Mouse (Mus musculus) urinary bladder, adult 2 months (tissue): ENCODE measurements around the gene Wfdc5. TPM values are rescaled to one million over a fixed set of nuclear protein-coding genes. Genes with fewer than 3 reads are reported as not detected.

Experiments used
- DNase-seq: peaks from one replicate; pipeline ENCODE4 v3.0.0; 2022; ENCODE audit warnings: low spot score
- polyA plus RNA-seq: library from polyadenylated mRNA; depleted of rRNA; stranded (reverse); fragments of >200 nt; gene quantifications from 2 replicates; pipeline ENCODE4 v1.2.3, GENCODE M21; 2012

The Wfdc5 gene
- polyA plus RNA-seq, 1 experiment, result 0.03 TPM

DNA sequence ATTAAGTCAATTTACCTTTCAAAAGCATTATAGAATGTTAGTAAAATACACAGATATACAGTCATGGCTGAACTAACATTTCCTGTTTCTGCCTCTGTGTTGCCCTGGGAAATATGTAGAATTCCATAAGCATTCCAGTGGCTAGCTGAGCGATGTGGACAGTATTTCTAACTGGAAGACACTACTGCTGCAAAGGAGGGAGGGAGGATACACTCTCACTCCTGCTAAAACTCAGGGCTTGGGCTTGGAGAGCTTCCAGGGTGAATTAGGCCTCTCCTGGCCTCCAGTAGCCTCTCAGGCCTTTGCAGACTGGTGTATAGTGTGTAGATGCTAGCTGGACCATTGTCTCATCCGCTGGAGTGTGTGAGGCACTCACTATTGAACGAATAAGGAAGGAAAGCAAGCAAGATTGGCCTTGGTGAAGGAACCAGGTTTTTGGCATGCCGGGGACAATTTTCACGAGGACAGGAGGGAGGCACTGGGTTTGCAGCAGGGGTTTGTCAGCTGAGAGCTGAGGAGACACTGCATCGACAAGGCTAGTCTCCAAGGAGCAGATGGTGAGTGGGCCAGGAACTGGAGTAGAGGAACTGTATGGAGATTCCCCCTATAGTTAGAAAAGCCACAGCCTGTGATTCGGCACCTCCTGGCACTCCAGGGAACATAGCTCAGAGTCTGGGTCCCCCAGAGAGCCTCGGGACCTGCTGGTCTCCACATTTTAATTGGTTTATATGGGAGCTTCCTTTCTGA lies 7.7 kb downstream of the Wfdc5 start:
- no peak for DNase-seq

DNA sequence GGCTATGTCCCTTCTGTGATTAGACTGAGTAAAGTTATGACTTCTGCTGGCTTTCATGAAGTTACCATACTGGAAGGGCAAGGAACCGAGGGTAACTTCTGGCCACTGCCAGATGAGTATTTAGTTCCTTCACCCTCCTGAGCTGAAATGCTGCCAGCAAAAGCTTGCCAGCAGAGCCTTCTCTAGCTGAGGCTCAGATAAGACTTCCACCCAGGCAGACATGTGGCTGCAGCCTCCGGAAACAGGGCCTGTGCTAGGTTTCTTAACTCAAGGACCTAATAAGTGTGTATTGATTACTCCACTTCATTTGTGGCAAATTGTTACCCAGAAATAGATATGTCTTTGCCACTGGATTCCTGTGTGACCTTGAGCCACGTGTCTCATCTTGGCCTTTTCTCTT lies 9.1 kb downstream of the Wfdc5 start:
- DNase-seq, result no peak

DNA sequence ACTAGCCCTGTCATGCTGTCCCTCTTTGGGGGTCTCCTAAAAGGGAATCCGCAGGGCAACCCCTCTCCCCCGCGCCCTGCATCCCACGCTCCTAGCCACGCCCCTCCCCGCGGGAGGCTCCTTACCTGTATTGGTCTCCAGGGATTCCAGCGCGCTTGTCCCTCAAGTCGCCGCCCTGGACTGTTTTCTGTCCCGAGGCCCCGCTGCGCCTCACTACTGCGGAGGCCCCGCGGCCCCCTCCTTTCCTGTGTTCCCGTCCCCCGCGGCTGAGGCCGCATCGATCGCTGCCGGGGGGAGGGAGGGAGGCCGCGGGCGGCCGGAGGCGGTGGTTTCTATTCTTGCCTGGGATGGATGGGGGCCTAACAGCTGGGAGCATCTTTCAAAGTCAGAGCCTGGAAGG lies 11.6 kb downstream of the Wfdc5 start, which contains the start of gene Kcns1:
Gene Kcns1, minus strand, starts transcription at position 212 of the 400 bp plus-strand sequence.
- no peak for DNase-seq

DNA sequence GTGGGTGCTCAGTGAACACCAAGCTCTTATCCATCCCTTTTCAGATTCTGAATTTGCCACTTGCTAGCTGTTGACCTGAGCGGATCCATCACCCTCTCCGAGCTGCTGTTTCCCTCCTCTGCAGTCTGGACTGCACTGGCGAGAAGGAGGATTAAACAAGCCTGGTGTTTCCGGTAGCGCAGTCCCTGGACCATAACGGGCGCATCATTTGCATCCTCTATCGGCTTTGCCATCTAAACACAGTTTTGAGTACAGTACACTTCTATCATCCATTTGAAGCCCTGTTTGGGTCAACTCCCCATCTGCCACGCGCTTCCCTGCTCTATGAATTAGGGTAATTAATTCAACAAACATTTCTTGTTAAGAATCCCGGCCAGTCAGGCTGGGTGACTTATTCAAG lies 12.2 kb downstream of the Wfdc5 start:
- DNase-seq, result no peak

DNA sequence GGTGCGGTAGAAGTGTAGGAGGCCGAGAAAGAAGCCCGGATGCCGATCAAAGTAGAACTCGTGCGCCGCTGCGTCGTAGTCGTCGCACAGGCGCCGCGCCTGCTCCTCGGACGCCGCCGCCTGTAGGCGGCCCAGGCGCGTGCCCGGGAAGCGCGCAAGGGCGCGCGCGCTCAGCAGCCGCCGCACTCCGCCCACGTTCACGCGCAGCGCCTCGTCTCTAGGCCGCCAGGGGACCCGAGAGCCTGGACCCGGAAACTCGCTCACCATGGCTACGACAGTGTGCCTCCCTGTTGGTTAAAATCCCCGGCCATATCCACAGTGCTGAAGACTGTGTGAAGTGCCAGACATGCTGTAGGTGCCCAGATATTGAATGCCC lies 14.0 kb downstream of the Wfdc5 start:
- DNase-seq, result no peak

DNA sequence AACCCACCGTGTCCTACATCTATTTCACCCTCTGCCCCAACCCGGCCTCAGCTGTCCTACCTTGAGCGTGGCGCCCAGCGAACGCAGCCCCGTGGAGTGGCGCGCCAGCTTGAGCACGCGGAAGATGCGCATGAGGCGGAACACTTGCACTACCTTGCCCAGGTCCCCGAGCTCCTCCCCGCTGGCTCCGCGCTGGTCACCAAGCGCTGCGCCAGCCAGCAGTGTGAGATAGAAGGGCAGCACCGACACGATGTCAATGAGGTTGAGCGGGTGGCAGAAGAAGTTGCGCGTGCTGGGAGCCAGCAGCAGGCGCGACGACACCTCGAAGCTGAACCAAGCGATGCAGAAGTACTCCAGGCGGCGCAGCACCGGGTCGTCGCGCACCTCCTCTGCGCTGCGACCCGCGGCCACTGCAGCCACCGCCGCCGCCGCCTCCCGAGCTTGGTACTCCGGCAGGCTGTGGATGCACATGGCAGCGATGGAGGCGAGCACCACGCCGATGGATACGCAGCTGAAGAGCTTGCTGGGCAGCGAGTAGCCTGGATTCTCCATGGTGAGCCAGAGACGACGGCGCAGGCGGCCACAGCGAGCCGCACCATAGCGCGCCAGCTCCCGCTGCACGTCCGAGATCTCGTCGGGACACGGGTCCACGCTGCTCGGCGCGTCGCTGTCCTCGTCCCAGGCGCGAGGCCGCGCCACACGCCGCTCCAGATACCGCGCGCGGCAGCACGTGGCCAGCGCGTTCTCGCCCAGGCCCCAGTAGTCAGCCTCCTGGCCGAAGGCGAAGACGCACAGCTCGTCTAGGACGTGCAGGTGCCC lies 14.6 kb downstream of the Wfdc5 start:
- DNase-seq, result no peak

DNA sequence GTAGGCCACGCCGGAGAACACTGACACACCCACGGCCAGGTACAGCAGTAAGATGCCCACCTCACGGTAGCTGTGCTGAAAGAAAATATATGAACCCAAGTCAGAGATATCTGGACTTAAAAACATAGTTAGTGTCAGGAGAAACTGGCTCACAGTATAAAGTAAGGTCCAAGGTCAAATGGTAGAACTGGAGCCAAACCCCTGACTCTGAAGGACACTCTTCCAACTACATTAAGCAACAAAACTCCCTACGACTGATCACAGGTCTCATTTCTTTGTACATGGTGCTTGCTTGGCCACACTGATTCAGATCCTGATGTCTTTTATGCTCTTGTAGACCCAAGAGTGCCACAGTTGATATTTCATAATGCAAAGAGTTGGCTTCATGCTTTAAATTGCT lies 17.6 kb downstream of the Wfdc5 start:
- no peak for DNase-seq

DNA sequence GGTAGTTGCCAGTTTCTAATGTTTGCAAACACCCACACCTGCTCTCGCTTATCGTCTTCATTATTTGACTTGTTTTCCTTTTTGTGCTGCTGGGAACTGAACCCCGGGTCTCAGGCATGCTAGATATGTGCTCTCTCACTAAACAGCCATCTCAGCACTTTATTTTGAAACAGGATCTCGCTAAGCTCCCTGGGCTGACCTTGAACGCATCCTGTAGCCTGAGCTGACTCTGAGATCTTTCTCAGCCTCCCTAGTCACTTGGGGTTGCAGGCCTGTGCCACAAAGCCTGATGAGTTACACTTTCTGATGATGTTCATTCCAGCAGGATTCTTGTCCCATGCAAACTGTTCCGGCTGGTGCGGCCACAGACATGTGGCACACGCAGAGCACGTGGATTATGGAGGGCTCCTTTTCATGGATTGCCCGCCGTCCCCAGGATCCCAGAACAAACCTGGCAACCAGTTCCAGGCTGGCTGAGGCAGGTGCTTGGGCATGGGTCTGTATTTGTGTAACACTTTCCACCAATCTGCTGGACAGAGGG lies 21.0 kb downstream of the Wfdc5 start:
- no peak for DNase-seq

DNA sequence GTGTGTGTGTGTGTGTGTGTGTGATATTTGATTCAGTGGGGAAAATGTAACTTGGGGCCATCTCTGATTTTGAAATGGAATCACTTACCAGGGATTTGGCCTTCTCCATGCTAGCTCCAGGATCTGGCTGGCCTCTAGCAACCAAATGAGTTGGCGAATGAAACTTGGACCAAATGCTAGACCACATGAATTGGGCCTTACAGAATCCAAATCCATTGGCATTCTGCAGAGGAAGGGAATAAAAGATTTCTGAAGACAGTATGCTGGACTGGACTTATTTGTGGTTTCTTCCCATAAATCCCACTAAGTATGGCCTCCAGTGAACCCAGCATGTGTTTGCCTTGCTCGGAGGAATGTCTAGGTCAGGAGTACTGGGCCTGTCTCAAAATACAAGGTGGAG lies 23.7 kb downstream of the Wfdc5 start:
- DNase-seq, result no peak

DNA sequence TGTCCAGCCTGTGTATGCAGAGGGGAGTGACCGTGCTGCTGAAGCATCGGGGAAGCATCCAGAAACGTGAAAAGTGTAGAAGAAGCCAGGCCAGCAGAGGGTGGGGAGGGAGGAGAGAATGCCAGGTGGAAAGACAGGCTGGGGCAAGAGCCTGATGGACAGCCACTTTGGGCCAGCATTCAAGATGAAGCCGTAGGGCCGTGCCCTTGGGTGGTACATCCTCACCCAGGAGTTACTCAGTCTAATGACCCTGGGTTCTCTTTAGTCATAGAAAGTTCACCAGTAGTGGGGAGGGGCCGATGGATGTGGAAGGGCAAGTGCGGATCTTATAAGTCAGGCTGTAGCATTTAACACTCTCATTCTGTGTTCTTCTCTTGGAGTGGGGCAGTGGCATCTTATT lies 26.4 kb downstream of the Wfdc5 start:
- DNase-seq, result no peak

DNA sequence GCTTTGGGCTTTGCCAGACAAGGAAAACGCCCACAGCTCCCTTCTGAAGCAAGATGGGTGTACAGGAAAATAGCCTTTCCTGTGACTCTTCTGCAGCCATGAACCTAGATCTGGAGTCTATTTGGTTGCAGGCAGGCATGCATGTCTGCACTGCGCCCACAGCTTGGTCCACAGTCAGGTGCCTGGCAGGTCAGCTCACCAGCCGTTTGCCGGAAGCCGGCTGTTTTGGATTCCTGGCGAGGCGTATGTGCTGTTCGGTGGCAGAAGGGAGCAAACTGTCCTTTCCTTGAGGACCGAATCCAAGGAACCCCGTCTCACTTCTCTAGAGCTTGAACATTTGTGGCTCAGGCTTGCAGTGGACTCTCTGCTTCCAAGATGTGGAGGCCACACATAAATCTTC lies 28.5 kb downstream of the Wfdc5 start:
- no peak for DNase-seq

DNA sequence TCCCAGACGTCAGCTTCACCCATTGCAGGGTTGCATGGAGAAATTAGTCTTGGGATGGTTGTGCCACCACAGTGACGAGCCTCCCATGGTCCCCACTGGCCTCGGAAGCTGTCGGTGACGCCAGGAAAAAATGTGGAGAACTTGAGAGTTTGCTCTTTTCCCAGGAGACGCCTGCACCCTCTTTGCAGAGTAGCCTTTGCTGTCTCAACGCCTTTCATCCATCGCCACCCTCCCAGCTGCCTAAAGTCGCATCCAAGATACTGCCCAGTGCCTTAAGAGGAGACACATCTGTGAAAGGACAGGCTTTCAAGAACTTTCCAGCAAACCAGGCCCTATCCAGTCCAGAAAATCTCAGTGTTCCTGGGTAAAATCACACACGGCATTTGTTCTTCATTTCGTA lies 30.2 kb downstream of the Wfdc5 start:
- DNase-seq, result no peak

DNA sequence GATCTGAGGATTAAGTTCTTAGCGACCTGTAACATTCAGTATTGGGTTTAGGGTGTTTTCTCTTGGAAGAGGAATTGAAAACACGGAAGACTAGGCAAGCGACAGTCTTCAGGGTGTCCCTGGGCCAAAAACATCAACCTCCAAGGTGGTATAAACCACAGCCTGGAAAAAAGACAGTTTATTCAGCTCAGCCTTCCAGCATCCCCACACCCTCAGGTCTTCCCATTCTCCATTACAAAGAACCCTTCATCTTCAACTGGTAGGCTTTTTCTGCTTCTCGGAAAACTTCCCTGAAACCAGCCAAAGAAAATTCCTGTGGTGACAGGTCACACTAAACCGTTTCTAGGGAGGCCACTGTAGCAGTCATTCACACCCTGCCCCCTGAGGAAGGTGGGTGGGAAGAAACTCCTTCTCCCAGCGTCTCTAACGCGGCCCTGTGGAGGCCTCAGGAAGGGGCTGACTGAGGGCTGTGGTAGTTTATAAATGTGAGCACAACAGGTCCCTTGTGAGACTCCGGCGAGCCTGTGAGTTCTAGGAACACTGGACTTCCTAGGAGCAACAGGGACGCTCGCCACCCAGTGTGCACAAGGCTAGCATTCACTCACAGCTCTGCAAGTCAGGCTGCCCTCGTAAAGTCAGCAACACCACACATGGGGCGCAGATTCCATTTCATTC lies 32.3 kb downstream of the Wfdc5 start:
- no peak for DNase-seq

DNA sequence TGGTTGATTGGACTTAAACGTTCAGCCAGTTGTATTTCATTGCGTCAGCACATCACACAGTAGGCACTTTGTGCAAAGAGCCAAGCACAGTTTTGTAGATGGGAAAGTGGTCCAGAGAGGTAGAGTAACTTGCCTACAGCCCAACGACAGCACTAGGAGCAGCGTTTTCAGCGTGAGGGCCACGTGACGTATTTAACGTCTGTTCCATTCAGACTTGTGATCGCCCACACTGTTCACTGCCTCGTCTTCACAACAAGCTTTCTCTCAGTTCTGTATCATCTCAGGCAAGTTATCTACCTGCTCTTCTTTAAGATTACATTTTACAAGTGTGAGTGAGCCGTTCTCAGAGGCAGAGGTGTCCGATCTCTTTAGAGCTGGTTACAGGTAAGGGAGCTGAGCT lies 36.0 kb downstream of the Wfdc5 start:
- DNase-seq, result no peak

DNA sequence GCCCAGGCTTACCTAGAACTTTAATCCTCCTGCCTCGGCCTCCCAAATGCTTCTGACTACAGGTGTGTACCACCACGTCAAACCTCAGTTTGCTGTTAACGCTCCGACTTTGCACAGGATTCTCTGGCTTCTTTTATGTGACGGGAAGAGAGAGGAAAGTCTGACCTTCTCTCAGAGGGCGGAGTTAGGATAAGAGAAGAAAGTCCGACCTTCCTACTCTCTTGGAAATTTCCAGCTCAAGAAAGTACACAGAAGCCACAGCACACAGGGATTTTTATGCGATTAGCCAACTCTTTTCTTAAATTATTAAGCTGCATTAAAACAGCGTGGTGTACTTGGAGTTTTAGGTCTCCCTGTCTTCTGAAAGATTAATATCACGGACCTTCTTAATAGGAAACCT lies 38.0 kb downstream of the Wfdc5 start:
- no peak for DNase-seq

DNA sequence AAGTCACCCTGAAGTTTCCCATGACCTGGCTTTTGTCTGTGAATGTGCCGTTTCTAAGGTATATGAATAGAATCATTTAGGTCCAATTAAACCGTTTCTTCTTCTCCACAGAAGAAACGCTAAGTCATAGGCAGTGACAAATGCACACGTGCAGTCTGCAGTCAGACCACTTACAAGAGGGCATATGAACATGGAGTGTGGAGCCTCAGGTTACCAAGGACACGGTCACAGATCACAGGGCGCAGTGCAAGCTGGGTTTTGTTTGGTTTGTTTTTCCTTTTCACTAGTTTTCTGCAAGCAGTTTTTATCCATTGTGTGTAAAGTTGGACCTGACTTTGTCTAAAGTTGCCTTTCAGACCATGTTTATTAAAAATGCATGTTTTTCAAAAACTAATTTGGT lies 38.5 kb downstream of the Wfdc5 start:
- DNase-seq, result no peak

DNA sequence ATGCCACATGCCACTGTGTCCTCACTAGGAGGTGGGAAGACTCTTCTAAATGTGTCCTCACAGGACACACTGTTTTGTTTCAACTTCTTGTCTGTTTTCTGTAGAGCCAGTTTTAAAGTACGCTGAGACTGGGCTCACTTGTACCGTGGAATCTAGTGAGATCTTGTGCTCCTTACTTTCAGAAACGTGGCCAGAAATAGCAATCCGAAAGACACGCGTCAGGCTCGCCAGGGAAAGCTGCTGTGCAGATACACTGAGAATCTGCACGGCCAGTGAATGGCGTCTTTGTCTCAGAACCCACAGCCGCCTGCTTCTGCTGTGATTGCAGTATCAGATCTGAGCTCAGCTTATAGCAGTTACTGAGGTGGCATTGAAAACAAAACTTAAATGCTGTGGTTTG lies 40.5 kb downstream of the Wfdc5 start:
- no peak for DNase-seq

DNA sequence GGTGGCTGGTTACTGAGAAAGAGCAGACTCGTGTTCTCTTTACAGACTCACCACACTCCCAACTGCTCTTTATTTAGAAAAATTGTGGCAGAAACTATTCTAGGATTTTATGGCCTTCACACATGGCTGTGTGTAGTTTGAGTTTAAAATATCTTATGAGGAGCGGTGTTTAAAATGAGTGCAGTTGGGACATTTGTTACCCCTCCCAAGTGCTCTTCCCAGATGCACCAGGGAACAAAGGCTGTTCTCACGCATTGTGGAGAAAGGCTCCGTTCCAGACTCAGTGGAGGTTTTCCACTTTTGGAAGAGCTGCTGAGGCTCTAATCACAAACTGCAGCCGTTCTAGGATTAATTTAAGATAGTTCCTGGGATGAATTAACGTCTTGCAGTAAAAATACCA lies 44.8 kb downstream of the Wfdc5 start:
- no peak for DNase-seq

DNA sequence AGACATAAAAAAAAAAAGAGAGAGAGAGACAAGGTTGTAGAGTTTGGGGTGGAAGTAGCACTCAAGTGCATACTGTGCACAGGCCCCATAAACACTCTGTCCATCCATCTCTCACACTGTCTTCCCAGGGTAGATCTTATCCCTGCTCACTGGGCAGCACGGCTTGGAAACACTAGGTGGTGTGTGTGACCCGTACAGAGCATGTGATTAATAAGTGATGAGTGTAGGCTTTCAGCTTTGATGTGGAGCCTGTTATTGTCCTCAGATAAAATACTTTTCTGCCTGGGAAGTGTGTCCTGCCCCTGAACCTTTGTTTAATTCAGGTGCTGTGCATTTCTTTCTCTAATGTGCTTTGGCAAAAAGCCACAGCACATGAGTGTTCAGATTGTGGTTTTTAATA lies 46.1 kb downstream of the Wfdc5 start:
- DNase-seq, result no peak

DNA sequence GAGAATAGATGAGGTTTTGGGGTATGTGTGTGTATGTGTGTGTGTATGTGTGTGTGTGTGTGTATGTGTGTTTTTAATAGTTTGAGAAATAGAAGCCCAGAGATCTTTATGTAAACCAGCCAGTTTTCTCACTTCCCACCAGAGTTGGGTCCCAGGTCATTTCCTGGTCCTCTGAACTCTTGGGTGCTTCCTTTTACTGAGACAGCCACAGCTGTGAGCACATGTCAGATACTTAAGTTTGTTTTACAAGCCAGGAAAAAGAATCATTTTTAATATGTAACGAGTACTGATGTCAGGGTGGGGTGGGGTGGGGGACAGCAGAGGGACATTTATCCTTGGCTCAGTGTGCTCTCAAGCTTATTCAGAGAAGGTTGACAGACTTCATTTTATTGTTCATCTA lies 47.2 kb downstream of the Wfdc5 start:
- no peak for DNase-seq

DNA sequence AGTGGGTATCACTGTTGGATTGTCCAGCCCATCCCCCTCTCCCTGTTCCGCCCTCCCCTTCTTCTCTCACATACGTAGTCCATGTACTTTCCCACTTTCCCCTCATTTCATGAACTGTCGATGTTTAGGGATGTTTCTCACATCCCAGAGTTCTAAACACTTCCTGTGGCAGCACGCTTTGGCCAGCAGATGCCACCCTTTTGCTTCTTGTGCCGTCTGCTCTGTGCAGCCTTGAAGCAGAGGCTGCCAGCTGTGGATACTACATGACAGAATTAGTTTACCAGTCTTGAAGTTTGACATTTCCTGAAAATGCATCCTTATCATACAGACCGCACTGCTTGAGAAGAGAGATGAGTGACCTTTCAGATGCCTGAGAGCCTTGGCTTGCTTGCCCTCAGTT lies 48.0 kb downstream of the Wfdc5 start:
- no peak for DNase-seq

DNA sequence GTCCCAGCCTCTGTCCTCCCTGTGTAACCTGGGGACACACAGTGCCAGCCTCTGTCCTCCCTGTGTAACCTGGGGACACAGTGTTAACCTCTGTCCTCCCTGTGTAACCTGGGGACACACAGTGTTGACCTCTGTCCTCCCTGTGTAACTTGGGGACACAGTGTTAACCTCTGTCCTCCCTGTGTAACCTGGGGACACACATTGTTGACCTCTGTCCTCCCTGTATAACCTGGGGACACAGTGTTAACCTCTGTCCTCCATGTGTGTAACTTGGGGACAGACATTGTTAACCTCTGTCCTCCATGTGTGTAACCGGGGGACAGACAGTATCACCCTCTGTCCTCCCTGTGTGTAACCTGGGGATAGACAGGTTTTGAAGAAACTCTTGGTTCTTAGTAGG lies 51.0 kb downstream of the Wfdc5 start:
- DNase-seq, result no peak
